30 mouse cellular contexts compared by ENCODE assay signal in the genomic region with DNA sequence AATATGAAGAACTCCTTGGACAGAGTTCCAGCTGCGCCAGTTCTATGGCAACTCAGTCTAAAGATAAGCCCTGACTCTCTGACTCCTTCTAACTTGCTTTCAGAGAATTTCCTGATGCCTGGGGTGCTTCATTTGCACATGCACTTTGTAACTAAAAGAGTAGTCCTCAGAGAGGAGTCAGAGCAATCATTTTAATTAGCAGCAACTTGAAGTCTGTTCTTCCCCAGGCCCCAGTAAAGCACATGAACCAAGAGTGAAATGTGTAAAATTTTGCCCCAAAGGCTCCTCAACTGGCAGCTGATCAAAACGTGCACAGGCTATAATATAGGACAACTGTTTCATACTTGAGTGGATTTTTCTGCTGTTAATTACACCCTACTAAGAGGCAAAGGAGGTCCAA.
DNase-seq lines count a peak whose midpoint lies in the region; ATAC-seq and TF ChIP-seq lines count a peak whose summit lies in the region.
"Had no signal": no experiment of that assay in that cellular context is flagged by ENCODE, and none has a peak within 500 bp of the region (broad histone marks: within the 10 kb centered on the region; RNA-seq: fewer than 3 reads in every experiment).

No protein-coding gene starts in this region.

- H3K4me1 ChIP-seq in kidney, postnatal 0 days (replicated peaks; ENCODE audit: insufficient read depth, low read length) = no peaks in the 10 kb centered on the region
- no peaks in the 10 kb centered on the region for H3K4me1 ChIP-seq in kidney, embryonic 15.5 days
- H3K4me1 ChIP-seq: embryonic facial prominence, embryonic 15.5 days; forebrain, embryonic 13.5 days; hindbrain, embryonic 15.5 days; intestine, embryonic 15.5 days; limb, embryonic 12.5 days; liver, embryonic 15.5 days; lung, embryonic 15.5 days; midbrain, embryonic 13.5 days; neural tube, embryonic 15.5 days had no signal

- no peaks in the 10 kb centered on the region for H3K27me3 ChIP-seq in kidney, postnatal 0 days (ENCODE audit: insufficient read depth, low read length)
- H3K27me3 ChIP-seq in kidney, embryonic 15.5 days = no peaks in the 10 kb centered on the region
- H3K27me3 ChIP-seq: embryonic facial prominence, embryonic 15.5 days; forebrain, embryonic 13.5 days; hindbrain, embryonic 15.5 days; intestine, embryonic 15.5 days; limb, embryonic 12.5 days; liver, embryonic 15.5 days; lung, embryonic 15.5 days; midbrain, embryonic 13.5 days; neural tube, embryonic 15.5 days had no signal

- H3K9ac ChIP-seq in kidney, postnatal 0 days (ENCODE audit: low read depth, low read length) = no peak overlapping the region
- H3K9ac ChIP-seq in kidney, embryonic 15.5 days = no peak overlapping the region
- H3K9ac ChIP-seq: embryonic facial prominence, embryonic 15.5 days; forebrain, embryonic 13.5 days; hindbrain, embryonic 15.5 days; intestine, embryonic 15.5 days; limb, embryonic 12.5 days; liver, embryonic 15.5 days; lung, embryonic 15.5 days; midbrain, embryonic 13.5 days; neural tube, embryonic 15.5 days had no signal

- no peaks in the 10 kb centered on the region for H3K36me3 ChIP-seq in kidney, postnatal 0 days (ENCODE audit: insufficient read depth, low read length)
- H3K36me3 ChIP-seq in kidney, embryonic 15.5 days = no peaks in the 10 kb centered on the region
- H3K36me3 ChIP-seq: embryonic facial prominence, embryonic 15.5 days; hindbrain, embryonic 15.5 days; intestine, embryonic 15.5 days; limb, embryonic 12.5 days; liver, embryonic 15.5 days; lung, embryonic 15.5 days; midbrain, embryonic 13.5 days; neural tube, embryonic 15.5 days had no signal

- no peak overlapping the region for H3K4me3 ChIP-seq in kidney, postnatal 0 days (replicated peaks; ENCODE audit: low read depth, low read length)
- H3K4me3 ChIP-seq in kidney, embryonic 15.5 days (replicated peaks) = no peak overlapping the region
- H3K4me3 ChIP-seq: embryonic facial prominence, embryonic 15.5 days; forebrain, embryonic 13.5 days; hindbrain, embryonic 15.5 days; intestine, embryonic 15.5 days; limb, embryonic 12.5 days; liver, embryonic 15.5 days; lung, embryonic 15.5 days; midbrain, embryonic 13.5 days; neural tube, embryonic 15.5 days had no signal

- no peak overlapping the region for H3K4me2 ChIP-seq in kidney, postnatal 0 days (ENCODE audit: low read length)
- no peak overlapping the region for H3K4me2 ChIP-seq in kidney, embryonic 15.5 days
- H3K4me2 ChIP-seq: forebrain, embryonic 13.5 days; heart, embryonic 11.5 days; intestine, embryonic 15.5 days; limb, embryonic 12.5 days; liver, embryonic 15.5 days; lung, embryonic 15.5 days; midbrain, embryonic 13.5 days; neural tube, embryonic 15.5 days had no signal

- WGBS in kidney, postnatal 0 days = 40% methylated on average over 2 of the region's 2 CpGs
- WGBS in kidney, embryonic 15.5 days = 40% methylated on average over 2 of the region's 2 CpGs

- peak; percentile 2 to 11 for DNase-seq in cerebellum, postnatal 10 days
- DNase-seq in cerebellum, adult 9-10 months = no peak
- DNase-seq in kidney, postnatal 0 days (ENCODE audit: low spot score) = peak; percentile 1
- peak; percentile 13 for DNase-seq in A20 (ENCODE audit: low read depth, low spot score)
- DNase-seq in retina, embryonic 14.5 days (ENCODE audit: low spot score) = peak; percentile 11
- DNase-seq in layer of hippocampus, adult 18-20 months (ENCODE audit: low spot score in 2 of 2) = no peak
- DNase-seq: adrenal gland, adult 2 months; cerebellum, adult 11 months; cerebellum, adult 9-11 months; gastrocnemius, postnatal 25 days; heart, adult 11 months; heart, postnatal 4 days; kidney, adult 2 months; kidney, postnatal 10 days; layer of hippocampus, adult 9-11 months; right cerebral cortex, adult 18-20 months; spleen, adult 18-20 months; thymus, postnatal 14 days had no signal

- no peaks in the 10 kb centered on the region for H3K9me3 ChIP-seq in kidney, postnatal 0 days (replicated peaks; ENCODE audit: low read length)
- H3K9me3 ChIP-seq in kidney, embryonic 15.5 days (replicated peaks) = no peaks in the 10 kb centered on the region
- H3K9me3 ChIP-seq: embryonic facial prominence, embryonic 15.5 days; forebrain, embryonic 13.5 days; hindbrain, embryonic 15.5 days; intestine, embryonic 15.5 days; limb, embryonic 12.5 days; liver, embryonic 15.5 days; lung, embryonic 15.5 days; midbrain, embryonic 13.5 days; neural tube, embryonic 15.5 days had no signal

- no peak for TF ChIP-seq CTCF in kidney, postnatal 0 days (IDR thresholded peaks at IDR 0.05; ENCODE audit: low read depth)

- H3K27ac ChIP-seq in kidney, postnatal 0 days = no peak overlapping the region
- no peak overlapping the region for H3K27ac ChIP-seq in kidney, embryonic 15.5 days
- H3K27ac ChIP-seq: embryonic facial prominence, embryonic 15.5 days; forebrain, embryonic 13.5 days; hindbrain, embryonic 15.5 days; intestine, embryonic 15.5 days; limb, embryonic 12.5 days; liver, embryonic 15.5 days; lung, embryonic 15.5 days; midbrain, embryonic 13.5 days; neural tube, embryonic 15.5 days had no signal

- no peak for ATAC-seq in kidney, postnatal 0 days (replicated peaks; ENCODE audit: low FRiP score, low read depth)
- no peak for ATAC-seq in kidney, embryonic 15.5 days (replicated peaks; ENCODE audit: low FRiP score)
- ATAC-seq: activated CD4-positive, CD25-positive, alpha-beta regulatory T cell, adult 4 months; forebrain, embryonic 13.5 days; intestine, embryonic 15.5 days; midbrain, embryonic 13.5 days had no signal

Comparison
In these comparisons a context has a peak if more than half of its experiments do, and no peak if none do; other contexts are left out.
1. DNase-seq: peak in cerebellum, postnatal 10 days (2 of 2), kidney, postnatal 0 days (single experiment), A20 (single experiment) and retina, embryonic 14.5 days (single experiment); none in cerebellum, adult 9-10 months (single experiment) and layer of hippocampus, adult 18-20 months (0 of 2).